Mouse (Mus musculus) E14TG2a.4 (cell line): ENCODE results near the gene Slc38a3.
"Not testable (repeated sequence)": the region's sequence is repeated elsewhere in the genome, so short reads cannot be mapped to it uniquely, and the experiment has no call there.

ENCODE experiments used
- CTCF ChIP-seq: conservative IDR thresholded peaks from 2 replicates; pipeline ENCODE4 v1.5.1; 2014; ENCODE audit warnings: low read length
- NANOG ChIP-seq: IDR thresholded peaks from 2 replicates; pipeline ENCODE4 v1.6.1; 2014; ENCODE audit warnings: borderline replicate concordance, low read length, mixed read lengths
- POU5F1 ChIP-seq: IDR thresholded peaks from 2 replicates; pipeline ENCODE4 v1.6.1; 2014; ENCODE audit warnings: low read length, borderline replicate concordance

DNA sequence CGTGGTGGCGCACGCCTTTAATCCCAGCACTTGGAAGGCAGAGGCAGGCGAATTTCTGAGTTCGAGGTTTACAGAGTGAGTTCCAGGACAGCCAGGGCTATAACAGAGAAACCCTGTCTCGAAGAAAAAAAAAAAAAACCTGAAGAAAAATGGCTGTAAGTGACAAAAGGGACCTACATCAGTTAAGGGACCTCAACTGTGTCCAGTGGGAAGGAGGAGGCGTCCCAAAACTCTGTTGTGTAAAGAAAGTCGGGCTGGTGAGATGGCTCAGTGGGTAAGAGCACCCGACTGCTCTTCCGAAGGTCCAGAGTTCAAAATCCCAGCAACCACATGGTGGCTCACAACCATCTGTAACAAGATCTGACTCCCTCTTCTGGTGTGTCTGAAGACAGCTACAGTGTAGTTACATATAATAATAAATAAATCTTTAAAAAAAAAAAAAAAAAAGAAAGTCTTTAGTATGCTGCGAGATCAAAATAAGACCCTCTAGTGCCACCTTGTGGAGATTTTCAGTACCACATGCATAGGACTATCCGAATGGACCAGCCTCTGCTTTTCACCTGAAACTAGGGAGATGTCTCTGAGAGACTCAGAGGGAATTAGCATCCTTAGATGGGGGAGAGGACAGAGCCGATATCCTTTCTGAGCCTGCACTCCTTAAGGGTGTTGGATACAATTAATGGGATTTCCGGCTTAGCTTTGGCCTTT is 8.6 kb upstream of the Slc38a3 start:
- TF ChIP-seq CTCF, result peak; percentile 74
- TF ChIP-seq NANOG, POU5F1: not testable (repeated sequence)
